Mouse (Mus musculus): ENCODE measurements around the gene Olfr323. TPM values are rescaled to one million over a fixed set of nuclear protein-coding genes. Genes with fewer than 3 reads are reported as not detected.

Olfr323 gene
- polyA plus RNA-seq, 1 experiment from 2014 or later = not detected

DNA sequence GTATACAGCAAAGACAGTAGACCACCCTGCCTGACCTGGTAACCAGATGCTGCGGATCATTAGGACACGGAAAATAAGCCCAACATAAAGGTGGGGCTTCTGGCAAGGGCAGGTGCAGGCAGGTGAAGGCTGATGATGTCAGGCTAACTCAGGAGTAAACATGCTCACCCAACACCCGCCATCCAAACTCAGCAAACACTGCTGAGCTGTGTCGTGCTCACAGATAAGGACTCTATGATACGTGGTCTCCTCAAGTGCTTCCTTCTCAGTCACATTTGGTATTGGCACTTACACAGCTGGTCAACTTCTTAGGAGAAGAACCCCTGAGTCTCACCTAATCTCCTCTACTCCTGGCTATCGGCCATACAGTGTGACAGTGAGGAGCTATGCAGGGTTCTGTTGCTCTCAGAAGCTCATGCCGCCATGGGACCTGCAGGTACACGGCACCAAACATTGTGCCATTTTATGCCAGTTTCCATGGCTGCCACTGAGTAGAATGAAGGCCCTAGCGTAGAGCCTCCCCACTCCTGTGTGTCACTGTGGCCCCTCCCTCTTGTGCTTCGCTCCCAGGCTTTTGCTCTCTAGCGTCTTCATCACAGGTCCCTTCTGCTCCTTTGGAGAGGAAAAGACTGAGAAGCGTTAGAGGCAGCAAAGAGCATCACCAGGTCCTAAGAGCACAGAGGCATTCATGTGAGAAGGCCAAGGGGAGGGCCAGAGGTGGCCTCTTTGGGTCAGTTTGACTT, 24.0 kb downstream of the Olfr323 start:
- no peak for TF ChIP-seq CTCF (IDR thresholded peaks at IDR 0.05; ENCODE audit: low read depth)
- 89% methylated on average over 12 of the region's 12 CpGs for WGBS

DNA sequence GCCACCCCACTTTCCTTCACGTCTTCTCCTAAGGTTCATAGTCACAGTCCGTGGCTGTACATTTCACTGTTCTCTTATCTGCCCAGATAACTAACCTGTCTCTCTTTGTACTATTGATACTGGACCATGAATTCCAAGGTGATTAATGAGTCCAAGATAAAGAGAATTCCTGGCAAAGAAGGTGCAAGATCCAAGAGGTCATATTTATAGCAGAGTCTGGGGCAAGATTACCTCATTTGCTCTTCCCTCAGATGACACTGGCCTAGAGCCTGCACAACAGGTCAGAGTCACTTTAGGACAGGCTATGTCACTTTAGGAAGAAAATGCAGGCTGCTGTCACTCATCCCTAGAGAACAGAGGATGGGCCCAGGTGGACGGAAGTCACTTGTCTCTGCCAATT, 25.1 kb downstream of the Olfr323 start:
- no peaks in the 10 kb centered on the region for H3K9me3 ChIP-seq (replicated peaks; ENCODE audit: low read length)
- H3K27me3 ChIP-seq (ENCODE audit: insufficient read depth, low read length) = no peaks in the 10 kb centered on the region
- no peak overlapping the region for H3K4me3 ChIP-seq (replicated peaks; ENCODE audit: low read depth, low read length)
- H3K36me3 ChIP-seq (ENCODE audit: insufficient read depth, low read length) = no peaks in the 10 kb centered on the region
- H3K27ac ChIP-seq = no peak overlapping the region
- TF ChIP-seq CTCF (IDR thresholded peaks at IDR 0.05; ENCODE audit: low read depth) = no peak
- DNase-seq (ENCODE audit: low spot score) (no peak), ATAC-seq (replicated peaks; ENCODE audit: low FRiP score, low read depth) (no peak)
- no peak overlapping the region for H3K9ac ChIP-seq (ENCODE audit: low read depth, low read length)
- H3K4me1 ChIP-seq (replicated peaks; ENCODE audit: insufficient read depth, low read length) = no peaks in the 10 kb centered on the region
- no peak overlapping the region for H3K4me2 ChIP-seq (ENCODE audit: low read length)
- 74% methylated on average over 3 of the region's 3 CpGs for WGBS

More for the DNA sequence above, 24.0 kb downstream of the Olfr323 start:
- ATAC-seq (replicated peaks; ENCODE audit: low FRiP score, low read depth) (no peak), DNase-seq (ENCODE audit: low spot score) (no peak)
- no peaks in the 10 kb centered on the region for H3K9me3 ChIP-seq (replicated peaks; ENCODE audit: low read length)
- H3K4me1 ChIP-seq (replicated peaks; ENCODE audit: insufficient read depth, low read length) = no peaks in the 10 kb centered on the region
- H3K4me2 ChIP-seq (ENCODE audit: low read length) = no peak overlapping the region
- H3K4me3 ChIP-seq (replicated peaks; ENCODE audit: low read depth, low read length) = no peak overlapping the region
- H3K9ac ChIP-seq (ENCODE audit: low read depth, low read length) = no peak overlapping the region
- no peaks in the 10 kb centered on the region for H3K27me3 ChIP-seq (ENCODE audit: insufficient read depth, low read length)
- H3K27ac ChIP-seq = no peak overlapping the region
- H3K36me3 ChIP-seq (ENCODE audit: insufficient read depth, low read length) = no peaks in the 10 kb centered on the region

DNA sequence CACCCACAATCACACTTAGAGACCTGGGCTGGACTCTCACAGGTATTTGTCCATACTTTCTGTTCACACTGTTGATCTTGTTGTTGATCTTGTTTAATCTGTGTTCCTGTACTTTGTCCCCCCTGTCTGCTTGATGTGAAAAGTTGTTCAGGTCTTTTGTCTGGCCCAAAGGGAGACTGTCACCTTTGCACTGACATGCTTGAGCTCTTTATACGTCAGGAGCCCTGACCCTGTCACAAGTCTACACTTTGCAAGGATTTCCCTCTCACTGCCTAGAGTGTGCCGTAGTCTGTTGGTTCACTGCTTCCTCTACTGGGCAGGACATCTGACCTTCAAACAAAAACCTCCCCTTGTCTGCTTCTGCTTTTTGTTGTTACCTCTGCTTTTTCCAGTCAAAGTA, 25.6 kb downstream of the Olfr323 start:
- Histone ChIP-seq H3K27ac (no peak overlapping the region), H3K9me3 (replicated peaks; ENCODE audit: low read length) (no peaks in the 10 kb centered on the region), H3K4me2 (ENCODE audit: low read length) (no peak overlapping the region), H3K4me3 (replicated peaks; ENCODE audit: low read depth, low read length) (no peak overlapping the region), H3K27me3 (ENCODE audit: insufficient read depth, low read length) (no peaks in the 10 kb centered on the region), H3K36me3 (ENCODE audit: insufficient read depth, low read length) (no peaks in the 10 kb centered on the region), H3K9ac (ENCODE audit: low read depth, low read length) (no peak overlapping the region), H3K4me1 (replicated peaks; ENCODE audit: insufficient read depth, low read length) (no peaks in the 10 kb centered on the region)
- 21% methylated on average over 2 of the region's 2 CpGs for WGBS
- ATAC-seq (replicated peaks; ENCODE audit: low FRiP score, low read depth) = no peak
- DNase-seq (ENCODE audit: low spot score) = no peak
- no peak for TF ChIP-seq CTCF (IDR thresholded peaks at IDR 0.05; ENCODE audit: low read depth)

DNA sequence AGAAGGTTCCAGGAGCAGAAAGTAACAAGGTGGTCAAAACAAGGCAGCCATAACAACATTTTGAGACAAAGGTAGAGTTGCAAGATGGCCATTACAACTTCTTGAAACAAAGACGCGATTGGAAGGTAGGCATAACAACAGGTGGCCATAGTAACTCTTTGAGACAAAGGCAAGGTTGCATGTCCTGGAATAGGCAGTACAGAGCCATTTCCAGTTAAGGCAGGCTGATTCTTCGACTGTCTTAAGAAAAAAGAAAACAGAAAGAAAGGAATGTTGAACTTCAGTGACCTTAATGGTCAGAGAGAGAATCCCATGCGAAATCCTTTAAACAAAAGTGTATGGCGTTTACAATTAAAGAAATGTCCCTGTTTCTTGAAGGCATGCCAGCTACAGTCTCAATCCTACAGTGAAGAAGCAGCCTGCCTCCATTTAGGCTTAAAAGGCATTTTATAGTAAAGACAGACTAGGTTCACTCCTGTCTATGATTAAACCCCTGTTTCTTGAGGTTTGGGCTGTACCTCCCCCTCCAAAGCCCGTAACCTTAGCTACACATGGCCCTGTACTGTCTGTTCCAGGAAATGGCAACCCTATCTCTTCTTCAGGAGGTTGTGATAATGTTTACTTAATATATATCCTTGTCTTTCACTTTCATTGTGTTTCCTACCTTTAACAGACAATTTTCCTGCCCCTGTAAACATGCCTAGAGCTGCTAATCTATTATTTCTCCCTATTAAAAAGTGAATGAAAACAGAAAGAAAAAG, 27.3 kb downstream of the Olfr323 start:
- DNase-seq (ENCODE audit: low spot score) = no peak
- no peak for TF ChIP-seq CTCF (IDR thresholded peaks at IDR 0.05; ENCODE audit: low read depth)
- no peak for ATAC-seq (replicated peaks; ENCODE audit: low FRiP score, low read depth)

DNA sequence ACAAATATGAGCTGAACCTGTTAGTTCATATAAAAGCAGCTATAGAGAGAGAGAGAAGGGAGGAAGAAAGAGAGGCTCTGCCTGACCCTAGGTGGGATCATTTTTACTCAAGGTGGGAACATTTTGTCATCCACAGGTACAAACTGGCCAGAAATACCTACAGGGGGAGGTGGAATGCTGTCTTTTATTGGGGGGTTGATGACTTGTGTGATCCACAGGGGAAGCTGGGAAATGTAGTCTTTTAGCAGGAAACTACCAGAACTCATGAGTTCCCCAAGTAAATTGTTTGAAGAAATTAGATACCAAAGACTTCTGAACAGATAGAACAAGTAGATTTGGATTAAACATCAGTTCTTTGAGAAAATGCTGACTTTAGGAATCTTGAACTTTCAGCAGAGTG, 28.2 kb downstream of the Olfr323 start:
- Histone ChIP-seq H3K36me3 (ENCODE audit: insufficient read depth, low read length) (no peaks in the 10 kb centered on the region), H3K4me1 (replicated peaks; ENCODE audit: insufficient read depth, low read length) (no peaks in the 10 kb centered on the region), H3K4me2 (ENCODE audit: low read length) (no peak overlapping the region), H3K4me3 (replicated peaks; ENCODE audit: low read depth, low read length) (no peak overlapping the region), H3K9ac (ENCODE audit: low read depth, low read length) (no peak overlapping the region), H3K9me3 (replicated peaks; ENCODE audit: low read length) (no peaks in the 10 kb centered on the region), H3K27ac (no peak overlapping the region), H3K27me3 (ENCODE audit: insufficient read depth, low read length) (no peaks in the 10 kb centered on the region)
- ATAC-seq (replicated peaks; ENCODE audit: low FRiP score, low read depth) (no peak), DNase-seq (ENCODE audit: low spot score) (no peak)
- TF ChIP-seq CTCF (IDR thresholded peaks at IDR 0.05; ENCODE audit: low read depth) = no peak

More for the DNA sequence above, 27.3 kb downstream of the Olfr323 start:
- H3K9me3 ChIP-seq (replicated peaks; ENCODE audit: low read length) = no peaks in the 10 kb centered on the region
- H3K9ac ChIP-seq (ENCODE audit: low read depth, low read length) = no peak overlapping the region
- H3K4me2 ChIP-seq (ENCODE audit: low read length) = no peak overlapping the region
- no peaks in the 10 kb centered on the region for H3K4me1 ChIP-seq (replicated peaks; ENCODE audit: insufficient read depth, low read length)
- 69% methylated on average over 6 of the region's 6 CpGs for WGBS
- no peaks in the 10 kb centered on the region for H3K27me3 ChIP-seq (ENCODE audit: insufficient read depth, low read length)
- H3K4me3 ChIP-seq (replicated peaks; ENCODE audit: low read depth, low read length) = no peak overlapping the region
- H3K36me3 ChIP-seq (ENCODE audit: insufficient read depth, low read length) = no peaks in the 10 kb centered on the region
- H3K27ac ChIP-seq = no peak overlapping the region

DNA sequence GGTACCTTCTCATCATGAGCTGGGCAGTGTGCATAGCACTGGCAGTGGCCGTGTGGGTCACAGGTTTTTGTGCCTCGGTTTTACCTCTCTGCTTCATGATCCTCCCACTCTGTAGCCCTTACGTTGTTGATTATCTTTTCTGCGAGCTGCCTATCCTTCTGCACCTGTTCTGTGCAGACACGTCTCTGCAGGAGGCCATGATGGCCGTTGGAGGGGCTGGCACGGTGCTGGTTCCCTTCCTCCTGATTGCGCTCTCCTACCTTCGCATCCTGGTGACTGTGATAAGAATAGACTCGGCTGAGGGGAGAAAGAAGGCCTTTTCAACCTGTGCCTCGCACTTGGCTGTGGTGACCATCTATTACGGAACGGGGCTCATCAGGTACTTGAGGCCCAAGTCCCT, 32.5 kb downstream of the Olfr323 start:
- no peaks in the 10 kb centered on the region for H3K27me3 ChIP-seq (ENCODE audit: insufficient read depth, low read length)
- ATAC-seq (replicated peaks; ENCODE audit: low FRiP score, low read depth) (no peak), DNase-seq (ENCODE audit: low spot score) (no peak)
- no peak overlapping the region for H3K9ac ChIP-seq (ENCODE audit: low read depth, low read length)
- 85% methylated on average over 13 of the region's 13 CpGs for WGBS
- no peak overlapping the region for H3K4me3 ChIP-seq (replicated peaks; ENCODE audit: low read depth, low read length)
- H3K9me3 ChIP-seq (replicated peaks; ENCODE audit: low read length) = no peaks in the 10 kb centered on the region
- H3K4me2 ChIP-seq (ENCODE audit: low read length) = no peak overlapping the region
- TF ChIP-seq CTCF (IDR thresholded peaks at IDR 0.05; ENCODE audit: low read depth) = no peak
- H3K36me3 ChIP-seq (ENCODE audit: insufficient read depth, low read length) = no peaks in the 10 kb centered on the region
- H3K27ac ChIP-seq = no peak overlapping the region
- no peaks in the 10 kb centered on the region for H3K4me1 ChIP-seq (replicated peaks; ENCODE audit: insufficient read depth, low read length)

Measured in kidney, postnatal 0 days (tissue).